Mouse (Mus musculus) right cerebral cortex, adult 18-20 months (tissue): ENCODE results near the gene Nlgn1.

ENCODE experiments used
- DNase-seq: peaks from one replicate; pipeline ENCODE4 v3.0.0; 2022; ENCODE audit warnings: mixed read lengths

Gene Nlgn1

DNA sequence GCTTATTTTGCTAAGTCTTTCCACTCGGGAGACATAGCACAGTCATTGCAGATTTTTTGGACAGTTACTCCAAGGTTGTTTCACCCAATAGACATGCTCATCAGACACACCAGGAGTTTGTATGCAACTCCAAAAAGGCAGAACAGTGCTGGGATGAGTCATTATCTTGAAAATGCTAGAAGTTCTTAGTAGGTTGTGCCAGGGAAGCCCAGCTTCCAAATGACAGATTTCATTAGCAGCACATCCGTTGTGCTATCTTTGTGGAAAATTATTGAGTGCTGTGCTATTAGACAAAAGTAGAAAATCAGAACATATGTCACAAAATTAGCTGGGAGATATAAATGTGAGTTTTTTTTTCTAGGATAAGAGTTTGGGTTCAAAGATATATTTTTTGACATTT lies 137.3 kb downstream of the Nlgn1 start:
- DNase-seq = no peak

DNA sequence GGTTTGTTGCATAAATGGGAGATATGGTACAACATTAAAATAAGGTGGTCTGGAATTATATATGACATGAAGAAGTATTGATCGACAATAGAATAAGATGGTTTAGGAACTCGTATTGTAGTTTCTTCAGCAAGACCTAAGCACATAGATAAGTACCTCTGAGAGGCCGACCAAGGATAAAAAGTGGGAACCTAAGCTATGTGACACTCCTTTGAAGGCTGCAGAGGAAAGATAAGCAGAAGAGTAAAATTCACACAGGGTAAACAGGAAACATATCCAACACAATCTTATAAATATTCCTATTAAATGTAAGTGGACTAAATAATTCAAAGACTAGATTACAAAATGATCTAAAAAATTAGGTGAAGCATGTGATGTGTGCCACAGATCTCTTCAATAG lies 151.2 kb downstream of the Nlgn1 start:
- DNase-seq = no peak

DNA sequence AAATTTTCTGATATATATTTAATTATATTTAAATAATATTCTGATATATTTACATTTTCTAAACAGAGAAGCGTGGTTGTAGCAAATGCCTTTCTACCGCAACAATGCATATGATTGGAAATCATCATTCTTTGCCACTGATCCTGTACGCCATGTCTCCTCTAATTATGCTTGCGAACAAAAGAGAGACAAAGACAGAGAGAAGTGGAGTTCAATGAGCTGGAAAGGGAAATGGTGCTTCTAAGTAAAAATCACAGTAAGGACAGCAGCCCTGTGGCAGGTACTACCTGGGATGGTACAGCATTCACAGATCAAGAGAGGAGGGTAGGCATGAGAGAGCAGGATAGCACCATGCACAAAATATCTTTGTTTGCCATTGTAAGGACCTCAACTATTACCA lies 156.9 kb downstream of the Nlgn1 start:
- DNase-seq = no peak

DNA sequence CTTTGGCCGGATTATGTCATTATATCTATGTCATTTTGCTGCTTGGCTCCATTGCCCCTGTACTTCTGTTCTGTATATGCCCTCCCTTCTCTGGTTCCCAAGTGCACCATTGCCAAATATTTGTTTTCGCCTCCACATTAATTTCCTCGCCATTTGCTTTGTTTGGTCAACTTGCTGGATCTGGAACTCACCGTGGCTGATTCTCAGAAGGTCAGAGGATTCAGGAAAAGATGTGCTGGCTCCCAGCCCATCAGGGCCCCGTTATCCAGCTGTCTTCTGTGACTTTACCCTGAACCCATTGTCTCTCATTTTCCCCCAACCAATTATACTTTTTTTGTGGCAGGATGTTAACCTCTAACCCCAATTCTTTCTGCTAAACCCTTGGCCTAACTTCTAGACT lies 158.0 kb downstream of the Nlgn1 start:
- no peak for DNase-seq

DNA sequence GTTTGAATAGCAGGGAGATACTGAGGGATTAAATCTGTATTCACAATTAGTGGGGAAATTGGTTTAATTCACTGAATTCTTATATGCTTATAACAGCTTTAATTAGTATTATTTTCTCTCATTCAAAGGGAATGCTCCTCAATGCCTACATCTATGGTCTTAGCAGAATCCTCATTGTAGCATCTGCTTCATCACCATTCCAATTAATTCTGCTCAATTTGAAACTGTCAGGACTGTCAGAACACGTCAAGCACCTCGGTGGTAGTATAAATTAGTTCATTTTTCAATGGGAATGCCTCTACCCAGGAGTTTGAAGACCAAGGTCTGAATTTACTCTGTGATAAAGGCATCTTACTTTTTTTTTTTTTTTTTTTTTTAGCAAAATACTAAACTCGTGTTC lies 158.6 kb downstream of the Nlgn1 start:
- no peak for DNase-seq

DNA sequence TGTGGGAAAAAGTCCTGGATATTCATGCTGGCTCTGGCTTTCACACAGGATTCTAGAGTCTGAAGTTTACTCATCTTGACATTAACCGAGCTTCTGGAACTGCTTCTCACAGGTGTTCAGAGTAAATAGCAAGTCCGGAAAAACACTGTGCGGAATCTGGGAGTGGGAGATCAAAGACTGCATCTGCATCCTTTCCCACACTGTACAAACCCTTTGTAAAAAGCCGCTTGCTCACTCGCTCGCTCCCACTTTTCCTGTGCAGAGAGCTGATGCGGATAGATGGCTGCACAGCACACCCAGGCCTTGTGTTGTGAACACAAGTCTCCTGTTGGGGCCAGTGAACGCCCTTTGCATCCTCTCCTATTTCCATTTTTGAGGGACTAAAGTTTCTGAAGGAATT lies 165.5 kb downstream of the Nlgn1 start:
- no peak for DNase-seq

DNA sequence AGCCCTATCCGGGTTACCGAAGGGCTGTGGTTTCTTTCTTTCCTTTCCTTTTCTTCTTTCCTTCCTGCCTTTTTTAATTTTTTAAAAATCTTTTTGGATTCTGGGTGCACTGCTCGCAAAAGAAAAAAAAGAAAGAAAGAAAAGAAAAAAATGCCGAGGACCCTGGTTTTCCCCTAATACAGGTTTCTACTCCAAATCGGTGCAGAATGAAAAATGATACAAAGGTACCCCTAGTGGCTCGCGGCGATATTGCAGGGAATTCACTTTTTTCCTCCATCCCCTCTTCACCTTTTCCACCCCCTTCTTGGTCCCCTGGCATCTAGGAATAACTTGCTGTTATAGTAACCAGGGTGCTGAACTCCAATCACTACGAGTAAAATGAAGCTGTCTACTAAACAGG lies 178.5 kb downstream of the Nlgn1 start:
- peak; percentile 62 for DNase-seq

DNA sequence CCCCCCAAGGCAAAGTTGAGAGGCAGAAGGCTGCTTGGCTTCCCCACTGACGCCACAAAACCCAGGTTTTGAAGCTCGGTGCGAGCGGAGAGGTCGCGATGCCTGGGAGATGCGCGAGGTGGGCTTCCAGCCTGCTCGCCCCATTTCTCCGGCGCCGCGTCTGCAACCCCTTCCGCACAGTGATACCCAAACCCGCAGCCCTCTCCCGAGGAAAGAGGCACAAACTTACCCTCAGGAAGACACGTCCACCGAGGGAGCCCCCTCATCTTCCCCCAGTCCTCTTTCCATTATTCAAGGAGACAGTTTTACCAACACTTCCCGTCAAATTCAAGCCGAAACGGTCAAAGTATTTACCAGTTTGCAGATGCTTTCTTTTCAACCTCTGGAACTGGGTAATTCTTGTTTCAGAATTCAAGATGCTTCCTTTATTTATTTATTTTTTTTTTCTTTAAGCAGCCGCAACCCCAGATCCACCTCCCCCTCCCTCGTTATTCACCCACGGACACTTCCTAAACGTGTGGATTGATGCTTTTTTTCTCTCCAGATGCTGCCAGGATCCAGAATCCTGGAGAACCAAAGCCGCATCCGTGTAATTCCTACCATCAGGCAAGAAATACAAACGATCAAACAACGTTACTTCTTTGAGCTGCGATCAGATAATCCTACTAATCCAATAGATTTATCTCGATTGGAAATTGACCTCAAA lies 179.1 kb downstream of the Nlgn1 start:
- DNase-seq = peak; percentile 34

DNA sequence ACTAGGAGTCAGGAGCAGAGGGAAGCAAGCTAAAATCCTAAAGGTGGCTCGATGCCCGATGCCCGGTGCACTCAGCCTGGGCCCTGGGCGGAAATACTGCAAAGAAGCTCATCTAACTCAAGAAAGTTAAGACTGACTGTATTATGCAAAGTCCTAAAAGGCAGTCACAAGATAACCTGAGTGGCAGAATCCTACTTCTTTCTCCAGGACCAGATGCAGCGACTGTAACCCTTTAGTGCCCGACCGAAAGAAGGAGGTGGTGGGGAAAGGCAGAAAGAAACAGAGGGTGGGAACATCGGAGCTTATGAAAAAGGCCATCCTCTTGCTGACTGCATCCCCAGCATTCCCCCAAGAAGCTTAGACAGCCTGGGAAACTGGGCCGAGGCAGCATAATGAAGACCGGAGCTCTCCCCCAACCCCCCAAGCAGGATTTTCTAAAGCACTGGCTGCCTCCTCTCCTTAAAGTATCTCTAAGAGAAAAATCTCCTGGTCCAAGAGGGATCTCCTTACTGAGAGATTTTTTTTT lies 179.7 kb downstream of the Nlgn1 start:
- DNase-seq = peak; percentile 49

GRCm38 (mm10) chr3:26151351-26152020 lies 180.8 kb downstream of the Nlgn1 start:
- no peak for DNase-seq

- no peak for DNase-seq
Measured at GRCm38 (mm10) chr3:26146174-26146573, 186.1 kb downstream of the Nlgn1 start.

DNA sequence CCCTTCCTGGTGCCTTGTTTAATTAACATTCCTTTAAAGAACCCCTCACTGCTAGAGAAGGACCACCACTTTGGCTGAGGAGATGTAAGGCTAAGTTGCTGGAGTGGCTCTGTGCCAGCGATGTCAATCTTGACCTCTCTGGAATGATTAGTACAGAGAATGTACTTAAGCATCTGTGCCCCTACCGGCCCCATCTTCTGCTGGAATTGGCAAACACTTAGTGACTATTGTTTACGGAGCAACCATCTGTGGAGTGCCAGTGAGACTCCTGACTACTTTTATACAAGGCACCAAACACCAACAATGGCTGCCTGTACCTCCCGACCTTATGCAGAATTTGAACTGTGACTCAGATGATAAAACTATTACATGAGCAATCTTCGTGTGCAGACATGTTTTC lies 186.8 kb downstream of the Nlgn1 start:
- no peak for DNase-seq

- DNase-seq = no peak
Measured at GRCm38 (mm10) chr3:26141590-26141989, 190.7 kb downstream of the Nlgn1 start.

- DNase-seq = no peak
Measured at GRCm38 (mm10) chr3:26134839-26135651, 197.2 kb downstream of the Nlgn1 start.

DNA sequence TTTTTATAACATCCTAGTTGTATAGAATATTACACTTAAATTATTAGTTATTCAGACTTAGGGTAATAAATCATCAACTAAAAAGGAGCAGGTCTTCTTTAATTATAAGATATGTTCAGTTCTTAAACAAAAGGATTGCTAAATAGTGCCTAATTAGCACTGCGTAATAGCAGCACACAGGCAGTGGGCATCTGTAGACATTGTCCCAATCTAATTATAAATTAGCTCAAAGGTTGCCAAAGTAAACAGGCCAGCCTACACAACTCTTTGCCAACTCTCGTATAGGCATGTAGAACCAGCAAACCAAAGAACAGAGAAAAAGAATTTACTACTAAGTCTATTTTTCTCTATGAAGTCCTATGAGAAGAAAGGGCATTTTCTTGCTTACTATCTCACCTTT lies 201.3 kb downstream of the Nlgn1 start:
- DNase-seq = no peak

DNA sequence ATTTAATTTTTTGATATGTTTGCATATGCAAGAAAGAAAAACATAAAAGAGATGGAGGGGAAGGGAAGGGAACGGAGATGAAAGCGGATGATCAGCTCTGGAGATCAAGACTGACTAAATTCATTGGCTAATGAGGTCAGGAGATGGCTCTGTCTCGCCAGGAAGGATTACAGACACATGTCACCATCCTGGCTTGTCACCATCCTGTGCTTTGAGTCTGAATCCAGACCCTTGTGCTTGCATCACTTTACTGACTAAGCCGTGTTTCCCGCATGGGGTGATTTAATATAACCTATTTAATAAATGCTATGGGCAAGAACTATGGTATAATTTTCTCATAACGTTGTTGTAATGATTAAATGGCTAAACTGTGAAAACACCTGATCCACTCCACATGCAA lies 202.8 kb downstream of the Nlgn1 start:
- no peak for DNase-seq

DNA sequence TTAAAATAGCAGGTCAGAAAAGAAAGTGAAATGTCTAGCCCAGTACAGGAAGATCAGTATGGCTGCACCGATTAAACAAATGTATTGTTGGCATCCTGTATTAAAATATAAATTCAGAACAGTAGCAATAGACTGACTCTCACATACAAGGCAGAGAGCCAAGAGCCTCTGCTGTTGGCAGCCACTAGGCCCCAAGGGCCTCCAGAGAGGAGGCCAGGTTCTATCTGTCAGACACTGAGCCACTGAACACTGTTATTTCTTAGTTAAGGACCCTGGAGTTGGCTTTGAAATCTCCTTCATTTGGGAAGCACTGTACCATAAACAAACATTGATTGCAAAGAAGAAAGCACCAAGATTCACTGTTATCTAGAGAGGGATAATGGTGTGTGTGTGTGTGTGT lies 215.2 kb downstream of the Nlgn1 start:
- no peak for DNase-seq

DNA sequence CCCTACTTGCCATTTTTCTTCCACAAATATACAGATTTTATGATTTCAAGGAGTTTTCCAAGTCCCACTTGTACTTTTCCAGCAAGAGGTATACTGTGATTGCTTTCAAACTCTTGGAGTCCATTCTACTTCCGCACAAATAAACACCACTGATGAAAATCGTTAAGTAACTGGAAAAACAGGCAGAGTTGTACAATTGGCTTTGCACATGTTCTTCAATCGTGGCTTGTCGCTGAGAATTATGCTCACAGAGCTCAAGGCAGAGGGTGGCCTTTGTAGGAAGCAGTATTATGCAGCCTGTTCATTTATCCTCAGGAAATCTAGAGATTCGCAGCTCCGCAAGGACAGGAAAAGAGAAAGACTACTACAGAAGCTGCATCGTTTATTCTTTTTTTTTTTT lies 225.9 kb downstream of the Nlgn1 start:
- no peak for DNase-seq

GRCm38 (mm10) chr3:26105528-26105927 lies 226.7 kb downstream of the Nlgn1 start:
- DNase-seq = no peak

GRCm38 (mm10) chr3:26102271-26102670 lies 230.0 kb downstream of the Nlgn1 start:
- no peak for DNase-seq

DNA sequence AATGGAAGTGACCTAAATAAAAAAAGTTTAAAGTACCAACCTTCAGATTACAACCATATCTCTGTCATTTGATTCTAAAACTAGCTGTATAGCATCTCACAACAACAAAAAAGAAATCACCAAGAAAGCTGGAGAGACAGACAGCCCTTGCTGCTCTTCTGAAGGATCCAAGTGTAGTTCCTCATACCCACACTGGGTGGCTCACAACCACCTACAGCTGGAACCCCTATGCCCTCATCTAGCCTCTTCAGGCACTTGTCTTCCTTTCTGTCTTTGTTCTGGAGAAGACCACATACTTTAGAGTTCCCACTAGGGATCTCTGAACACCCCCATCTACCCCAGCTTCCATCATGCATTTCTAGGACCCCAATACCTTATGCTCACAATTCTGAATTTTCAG lies 236.7 kb downstream of the Nlgn1 start:
- peak; percentile 15 for DNase-seq

- no peak for DNase-seq
Measured at GRCm38 (mm10) chr3:26069366-26069765, 262.9 kb downstream of the Nlgn1 start.

DNA sequence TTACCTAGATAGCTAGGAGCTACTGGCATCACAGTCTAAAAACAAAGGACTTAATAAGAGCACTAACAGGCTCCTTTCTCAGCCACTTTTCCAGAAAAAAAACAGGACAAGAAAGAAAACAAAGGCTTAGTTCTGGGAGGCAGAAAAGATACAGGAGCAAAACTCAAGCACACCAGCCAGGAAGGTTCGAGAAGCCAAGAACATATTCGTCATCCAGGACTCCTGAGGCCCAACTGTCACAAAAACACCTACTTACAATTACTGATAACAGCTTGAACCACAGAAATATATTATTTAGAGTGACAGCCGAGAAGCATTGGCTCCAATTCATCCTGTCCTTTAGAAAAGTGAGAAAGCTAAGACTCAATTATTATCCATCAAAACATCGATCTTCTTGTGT lies 281.5 kb downstream of the Nlgn1 start:
- no peak for DNase-seq

DNA sequence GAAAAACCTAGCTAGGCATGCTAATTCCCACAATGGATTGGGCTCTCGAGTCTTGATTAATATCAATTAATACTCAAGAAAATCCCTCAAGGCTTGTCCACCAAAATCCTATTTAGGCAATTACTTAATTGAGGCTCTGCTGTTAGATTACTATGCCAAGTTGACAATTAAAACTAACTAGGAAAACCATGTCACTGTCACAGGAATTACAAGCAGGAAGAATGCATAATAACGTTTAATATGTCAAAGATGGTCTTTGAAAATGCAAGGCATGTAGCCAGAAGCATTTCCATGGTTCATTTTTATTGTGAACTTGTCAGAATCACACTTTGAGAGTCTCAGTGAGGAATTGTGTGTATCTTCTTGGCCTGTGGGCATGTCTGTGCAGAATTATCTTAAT lies 289.3 kb downstream of the Nlgn1 start:
- DNase-seq = no peak
